Mouse (Mus musculus): ENCODE results near the gene Tti1. TPM values are rescaled to one million over a fixed set of nuclear protein-coding genes. Genes with fewer than 3 reads are reported as not detected.
A peak's percentile ranks its signal among the peaks of the same experiment; 100 is the strongest.

The Tti1 gene
- polyA plus RNA-seq, 1 experiment from 2014 or later, result 5.4 TPM

- Histone ChIP-seq H3K27me3 (ENCODE audit: insufficient read depth, low read length) (no peaks in the 10 kb centered on the region), H3K9me3 (ENCODE audit: low read length) (no peaks in the 10 kb centered on the region), H3K9ac (replicated peaks) (no peak overlapping the region), H3K4me3 (ENCODE audit: low read depth, low read length) (no peak overlapping the region), H3K4me1 (ENCODE audit: insufficient read depth) (0 out of 2 replicates have a peak, but pooled peaks cover 6% of the 10 kb centered on the region), H3K27ac (ENCODE audit: low read depth) (no peak overlapping the region), H3K4me2 (ENCODE audit: low read depth, low read length) (no peak overlapping the region), H3K36me3 (replicated peaks; ENCODE audit: insufficient read depth, low read length) (peaks cover 23% of the 10 kb centered on the region)
- TF ChIP-seq CTCF (IDR thresholded peaks at IDR 0.05; ENCODE audit: low read depth) (0 out of 2 replicates have a peak, but pooled peaks have one; percentile 18), EP300 (IDR thresholded peaks at IDR 0.05; ENCODE audit: low read depth) (no peak)
- ATAC-seq, result no peak
- no peak for DNase-seq
- whole genome bisulfite sequencing (ENCODE audit: insufficient replicate concordance), result 93% methylated on average over 4 of the region's 4 CpGs
Observed at GRCm38 (mm10) chr2:158005641-158006040, 22.6 kb downstream of the Tti1 start.

DNA sequence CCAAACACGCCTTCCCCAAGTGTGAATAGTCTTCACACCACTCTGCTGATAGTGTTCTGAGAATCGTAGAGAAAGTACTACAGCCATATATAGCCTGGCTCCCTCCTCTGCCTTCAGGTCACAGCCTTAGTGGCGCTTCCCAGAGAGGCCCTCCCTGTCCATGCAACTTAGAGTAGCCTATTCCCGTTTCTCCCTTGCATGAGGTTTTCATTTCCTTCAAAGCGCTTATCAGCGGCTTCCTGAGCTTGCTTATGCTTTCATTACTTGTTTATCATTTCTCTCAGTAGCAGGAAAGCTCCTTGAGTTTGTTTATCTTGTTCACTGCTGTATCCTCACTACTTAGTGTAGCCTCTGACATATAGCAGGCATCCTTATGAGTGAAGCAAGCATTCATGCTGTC lies 23.6 kb downstream of the Tti1 start:
- Histone ChIP-seq H3K4me3 (ENCODE audit: low read depth, low read length) (no peak overlapping the region), H3K36me3 (replicated peaks; ENCODE audit: insufficient read depth, low read length) (peaks cover 27% of the 10 kb centered on the region), H3K4me1 (ENCODE audit: insufficient read depth) (0 out of 2 replicates have a peak, but pooled peaks cover 6% of the 10 kb centered on the region), H3K4me2 (ENCODE audit: low read depth, low read length) (no peak overlapping the region), H3K9me3 (ENCODE audit: low read length) (no peaks in the 10 kb centered on the region), H3K9ac (replicated peaks) (no peak overlapping the region), H3K27ac (ENCODE audit: low read depth) (peak overlapping the region; percentile 37; the same call in 1 of the 2 replicates), H3K27me3 (ENCODE audit: insufficient read depth, low read length) (no peaks in the 10 kb centered on the region)
- TF ChIP-seq EP300 (IDR thresholded peaks at IDR 0.05; ENCODE audit: low read depth) (peak; percentile 46; the same call in 1 of the 2 replicates), CTCF (IDR thresholded peaks at IDR 0.05; ENCODE audit: low read depth) (no peak)
- peak; percentile 59 for ATAC-seq
- 69% methylated on average over 6 of the region's 6 CpGs for WGBS (ENCODE audit: insufficient replicate concordance)
- DNase-seq, result no peak

GRCm38 (mm10) chr2:157998817-157999216 lies 29.4 kb downstream of the Tti1 start:
- H3K9me3 ChIP-seq (ENCODE audit: low read length), result no peaks in the 10 kb centered on the region
- H3K9ac ChIP-seq (replicated peaks), result no peak overlapping the region
- peaks cover 38% of the 10 kb centered on the region for H3K36me3 ChIP-seq (replicated peaks; ENCODE audit: insufficient read depth, low read length)
- WGBS (ENCODE audit: insufficient replicate concordance), result 67% methylated on average over 3 of the region's 3 CpGs
- DNase-seq (no peak), ATAC-seq (no peak)
- H3K27me3 ChIP-seq (ENCODE audit: insufficient read depth, low read length), result no peaks in the 10 kb centered on the region
- no peak overlapping the region for H3K27ac ChIP-seq (ENCODE audit: low read depth)
- no peaks in the 10 kb centered on the region for H3K4me1 ChIP-seq (ENCODE audit: insufficient read depth)
- no peak for TF ChIP-seq CTCF (IDR thresholded peaks at IDR 0.05; ENCODE audit: low read depth)
- TF ChIP-seq EP300 (IDR thresholded peaks at IDR 0.05; ENCODE audit: low read depth), result no peak
- no peak overlapping the region for H3K4me3 ChIP-seq (ENCODE audit: low read depth, low read length)
- H3K4me2 ChIP-seq (ENCODE audit: low read depth, low read length), result no peak overlapping the region

- TF ChIP-seq EP300 (IDR thresholded peaks at IDR 0.05; ENCODE audit: low read depth), result no peak
- no peak for TF ChIP-seq CTCF (IDR thresholded peaks at IDR 0.05; ENCODE audit: low read depth)
- no peak overlapping the region for H3K9ac ChIP-seq (replicated peaks)
- H3K27me3 ChIP-seq (ENCODE audit: insufficient read depth, low read length), result no peaks in the 10 kb centered on the region
- H3K4me3 ChIP-seq (ENCODE audit: low read depth, low read length), result no peak overlapping the region
- H3K27ac ChIP-seq (ENCODE audit: low read depth), result no peak overlapping the region
- no peak for DNase-seq
- no peaks in the 10 kb centered on the region for H3K9me3 ChIP-seq (ENCODE audit: low read length)
- peaks cover 60% of the 10 kb centered on the region for H3K36me3 ChIP-seq (replicated peaks; ENCODE audit: insufficient read depth, low read length)
- no peak for ATAC-seq
- no peak overlapping the region for H3K4me2 ChIP-seq (ENCODE audit: low read depth, low read length)
- 84% methylated on average over 4 of the region's 4 CpGs for WGBS (ENCODE audit: insufficient replicate concordance)
- no peaks in the 10 kb centered on the region for H3K4me1 ChIP-seq (ENCODE audit: insufficient read depth)
Observed at GRCm38 (mm10) chr2:157992501-157992900, 35.7 kb downstream of the Tti1 start.

- H3K27ac ChIP-seq (ENCODE audit: low read depth), result no peak overlapping the region
- TF ChIP-seq EP300 (IDR thresholded peaks at IDR 0.05; ENCODE audit: low read depth) (no peak), CTCF (IDR thresholded peaks at IDR 0.05; ENCODE audit: low read depth) (no peak)
- peak overlapping the region; percentile 10; the same call in 1 of the 2 replicates for H3K4me2 ChIP-seq (ENCODE audit: low read depth, low read length)
- H3K27me3 ChIP-seq (ENCODE audit: insufficient read depth, low read length), result no peaks in the 10 kb centered on the region
- no peak overlapping the region for H3K4me3 ChIP-seq (ENCODE audit: low read depth, low read length)
- no peaks in the 10 kb centered on the region for H3K4me1 ChIP-seq (ENCODE audit: insufficient read depth)
- DNase-seq, result peak; percentile 29
- WGBS (ENCODE audit: insufficient replicate concordance), result 50% methylated on average over 6 of the region's 6 CpGs
- H3K9ac ChIP-seq (replicated peaks), result no peak overlapping the region
- H3K36me3 ChIP-seq (replicated peaks; ENCODE audit: insufficient read depth, low read length), result peaks cover 48% of the 10 kb centered on the region
- no peaks in the 10 kb centered on the region for H3K9me3 ChIP-seq (ENCODE audit: low read length)
- ATAC-seq, result no peak
Observed at GRCm38 (mm10) chr2:157991026-157991425, 37.2 kb downstream of the Tti1 start.

DNA sequence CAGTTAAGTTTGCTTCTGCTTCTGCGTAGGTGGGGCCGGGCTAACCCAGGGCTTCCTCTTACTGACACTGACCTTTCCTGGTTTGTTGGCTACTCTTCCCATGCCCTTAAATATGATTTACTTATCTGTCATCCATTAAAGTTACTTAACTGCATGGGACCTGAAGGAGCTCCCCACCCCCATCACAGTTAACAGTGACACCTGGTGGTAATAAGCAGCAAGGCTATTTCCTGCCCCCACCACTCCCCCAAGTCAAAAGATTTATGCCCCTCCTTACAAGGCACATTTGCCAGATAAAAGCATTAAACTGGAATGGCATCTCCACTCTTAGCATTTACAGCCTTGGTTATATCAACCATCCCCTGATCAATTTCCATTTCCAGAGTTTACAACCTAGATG lies 38.3 kb downstream of the Tti1 start:
- Histone ChIP-seq H3K36me3 (replicated peaks; ENCODE audit: insufficient read depth, low read length) (peaks cover 39% of the 10 kb centered on the region), H3K4me1 (ENCODE audit: insufficient read depth) (no peaks in the 10 kb centered on the region), H3K9me3 (ENCODE audit: low read length) (no peaks in the 10 kb centered on the region), H3K4me3 (ENCODE audit: low read depth, low read length) (no peak overlapping the region), H3K27ac (ENCODE audit: low read depth) (no peak overlapping the region), H3K27me3 (ENCODE audit: insufficient read depth, low read length) (no peaks in the 10 kb centered on the region), H3K4me2 (ENCODE audit: low read depth, low read length) (no peak overlapping the region), H3K9ac (replicated peaks) (no peak overlapping the region)
- TF ChIP-seq CTCF (IDR thresholded peaks at IDR 0.05; ENCODE audit: low read depth), result peak; percentile 64
- no peak for TF ChIP-seq EP300 (IDR thresholded peaks at IDR 0.05; ENCODE audit: low read depth)
- ATAC-seq (no peak), DNase-seq (no peak)
- 89% methylated on average over 2 of the region's 2 CpGs for WGBS (ENCODE audit: insufficient replicate concordance)
